Mouse (Mus musculus): ENCODE data around the gene Gm21293. TPM values are rescaled to one million over a fixed set of nuclear protein-coding genes. Genes with fewer than 3 reads are reported as not detected.
"Not testable (repeated sequence)": the region's sequence is repeated elsewhere in the genome, so short reads cannot be mapped to it uniquely, and the experiment has no call there.

Gene Gm21293
- polyA plus RNA-seq (2015; fragmentation: Nextera tagmentation; extraction: Ambion mirVana), result not detected in 2 replicates

DNA sequence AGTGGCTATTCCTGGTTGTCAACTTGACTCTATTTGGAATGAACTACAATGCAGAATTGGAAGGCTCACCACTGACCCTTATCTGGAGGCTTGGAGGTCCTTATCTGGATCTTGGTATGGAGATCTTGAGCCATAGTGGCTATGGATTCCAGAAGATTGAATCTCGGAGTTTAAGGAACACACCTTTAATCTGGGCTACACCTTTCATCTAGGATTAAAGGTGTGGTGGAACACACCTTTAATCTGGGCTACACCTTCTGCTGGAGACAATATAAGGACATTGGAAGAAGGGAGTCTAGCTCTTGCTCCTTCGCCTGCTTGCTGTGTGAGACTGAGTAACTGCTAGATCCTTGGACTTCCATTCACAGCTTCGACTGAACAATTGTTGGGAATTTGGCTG lies at the start of gene Gm21293:
Gene Gm21293 (plus strand): TSS at position 301 of the 400 bp plus-strand sequence.
- not testable (repeated sequence) for H3K4me1 ChIP-seq; H3K36me3 ChIP-seq; H3K9me3 ChIP-seq; H3K27ac ChIP-seq; H3K4me3 ChIP-seq (replicated peaks); H3K9ac ChIP-seq; H3K4me2 ChIP-seq; ATAC-seq (ENCODE audit: insufficient read depth, low FRiP score, low read depth); H3K27me3 ChIP-seq (replicated peaks)
- no CpG with 5 or more reads among the region's 3 CpGs for WGBS

DNA sequence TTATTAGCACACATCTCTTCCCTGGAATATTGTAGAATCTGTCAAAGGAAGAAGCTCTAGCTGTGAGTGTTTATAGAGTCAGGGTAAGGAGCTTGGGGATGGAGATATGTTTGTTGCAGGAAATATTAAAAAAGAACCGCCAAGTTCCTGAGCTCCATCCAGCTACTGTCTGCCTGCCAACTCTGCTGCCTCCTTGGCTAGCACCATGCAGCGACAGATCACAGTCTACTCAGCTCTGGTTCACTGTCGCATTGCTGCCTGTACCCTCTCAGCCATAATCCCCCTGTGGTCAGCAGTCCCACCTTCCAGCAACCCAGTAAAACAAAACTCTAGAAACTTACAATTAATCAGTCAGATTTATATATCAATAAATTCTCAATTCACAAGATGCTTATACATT lies 32.7 kb upstream of the Gm21293 start:
- Histone ChIP-seq H3K4me2 (no peak overlapping the region), H3K27ac (no peak overlapping the region), H3K4me1 (no peaks in the 10 kb centered on the region), H3K36me3 (no peaks in the 10 kb centered on the region), H3K9ac (no peak overlapping the region), H3K4me3 (replicated peaks) (no peak overlapping the region), H3K9me3 (no peaks in the 10 kb centered on the region), H3K27me3 (replicated peaks) (no peaks in the 10 kb centered on the region)
- no peak for ATAC-seq (ENCODE audit: insufficient read depth, low FRiP score, low read depth)
- WGBS, result 70% methylated on average over 3 of the region's 3 CpGs

DNA sequence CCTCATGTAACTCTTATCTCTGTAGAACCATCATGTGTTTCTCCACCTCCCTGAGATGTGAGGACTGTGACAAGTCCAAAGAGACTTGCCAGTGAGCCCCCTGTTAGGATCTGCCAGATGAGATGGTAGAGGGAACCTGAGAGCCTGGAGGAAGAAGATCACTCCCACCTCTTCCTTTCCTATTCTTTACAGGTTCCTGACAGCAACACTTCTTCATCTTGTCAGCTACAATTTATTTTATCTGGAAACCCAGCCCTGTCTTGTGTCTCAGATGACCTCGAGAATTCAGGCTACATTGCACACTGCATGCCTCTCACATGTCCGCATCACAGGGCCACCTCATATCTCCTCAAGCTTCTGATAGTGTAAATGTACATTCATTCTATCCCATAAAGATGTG lies 24.5 kb upstream of the Gm21293 start:
- no peak for ATAC-seq (ENCODE audit: insufficient read depth, low FRiP score, low read depth)
- no peaks in the 10 kb centered on the region for H3K9me3 ChIP-seq

DNA sequence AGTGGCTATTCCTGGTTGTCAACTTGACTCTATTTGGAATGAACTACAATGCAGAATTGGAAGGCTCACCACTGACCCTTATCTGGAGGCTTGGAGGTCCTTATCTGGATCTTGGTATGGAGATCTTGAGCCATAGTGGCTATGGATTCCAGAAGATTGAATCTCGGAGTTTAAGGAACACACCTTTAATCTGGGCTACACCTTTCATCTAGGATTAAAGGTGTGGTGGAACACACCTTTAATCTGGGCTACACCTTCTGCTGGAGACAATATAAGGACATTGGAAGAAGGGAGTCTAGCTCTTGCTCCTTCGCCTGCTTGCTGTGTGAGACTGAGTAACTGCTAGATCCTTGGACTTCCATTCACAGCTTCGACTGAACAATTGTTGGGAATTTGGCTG lies 8.4 kb downstream of the Gm21293 start, which contains the start of gene Gm6763:
Gene Gm6763 (plus strand): TSS at position 301 of the 400 bp plus-strand sequence.
- H3K4me3 ChIP-seq (replicated peaks); H3K36me3 ChIP-seq; H3K27ac ChIP-seq; H3K4me1 ChIP-seq; H3K9ac ChIP-seq; H3K9me3 ChIP-seq; ATAC-seq (ENCODE audit: insufficient read depth, low FRiP score, low read depth); H3K27me3 ChIP-seq (replicated peaks); H3K4me2 ChIP-seq: not testable (repeated sequence)
- WGBS, result no CpG with 5 or more reads among the region's 3 CpGs

More for the DNA sequence above, 24.5 kb upstream of the Gm21293 start:
- Histone ChIP-seq H3K27me3 (replicated peaks) (no peaks in the 10 kb centered on the region), H3K4me3 (replicated peaks) (no peak overlapping the region), H3K36me3 (no peaks in the 10 kb centered on the region), H3K4me1 (no peaks in the 10 kb centered on the region), H3K4me2 (no peak overlapping the region), H3K27ac (no peak overlapping the region), H3K9ac (no peak overlapping the region)
- 56% methylated on average over 2 of the region's 2 CpGs for WGBS

DNA sequence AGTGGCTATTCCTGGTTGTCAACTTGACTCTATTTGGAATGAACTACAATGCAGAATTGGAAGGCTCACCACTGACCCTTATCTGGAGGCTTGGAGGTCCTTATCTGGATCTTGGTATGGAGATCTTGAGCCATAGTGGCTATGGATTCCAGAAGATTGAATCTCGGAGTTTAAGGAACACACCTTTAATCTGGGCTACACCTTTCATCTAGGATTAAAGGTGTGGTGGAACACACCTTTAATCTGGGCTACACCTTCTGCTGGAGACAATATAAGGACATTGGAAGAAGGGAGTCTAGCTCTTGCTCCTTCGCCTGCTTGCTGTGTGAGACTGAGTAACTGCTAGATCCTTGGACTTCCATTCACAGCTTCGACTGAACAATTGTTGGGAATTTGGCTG lies 16.9 kb downstream of the Gm21293 start, which contains the start of gene Gm8764:
Gene Gm8764 (plus strand): TSS at position 301 of the 400 bp plus-strand sequence.
- not testable (repeated sequence) for H3K27me3 ChIP-seq (replicated peaks); H3K4me2 ChIP-seq; H3K36me3 ChIP-seq; ATAC-seq (ENCODE audit: insufficient read depth, low FRiP score, low read depth); H3K4me1 ChIP-seq; H3K9me3 ChIP-seq; H3K4me3 ChIP-seq (replicated peaks); H3K27ac ChIP-seq; H3K9ac ChIP-seq
- WGBS, result no CpG with 5 or more reads among the region's 3 CpGs

DNA sequence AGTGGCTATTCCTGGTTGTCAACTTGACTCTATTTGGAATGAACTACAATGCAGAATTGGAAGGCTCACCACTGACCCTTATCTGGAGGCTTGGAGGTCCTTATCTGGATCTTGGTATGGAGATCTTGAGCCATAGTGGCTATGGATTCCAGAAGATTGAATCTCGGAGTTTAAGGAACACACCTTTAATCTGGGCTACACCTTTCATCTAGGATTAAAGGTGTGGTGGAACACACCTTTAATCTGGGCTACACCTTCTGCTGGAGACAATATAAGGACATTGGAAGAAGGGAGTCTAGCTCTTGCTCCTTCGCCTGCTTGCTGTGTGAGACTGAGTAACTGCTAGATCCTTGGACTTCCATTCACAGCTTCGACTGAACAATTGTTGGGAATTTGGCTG lies 25.4 kb downstream of the Gm21293 start, which contains the start of gene Gm21304:
Gene Gm21304 (plus strand): TSS at position 301 of the 400 bp plus-strand sequence.
- not testable (repeated sequence) for H3K9me3 ChIP-seq; H3K36me3 ChIP-seq; H3K4me2 ChIP-seq; H3K27me3 ChIP-seq (replicated peaks); ATAC-seq (ENCODE audit: insufficient read depth, low FRiP score, low read depth); H3K9ac ChIP-seq; H3K4me3 ChIP-seq (replicated peaks); H3K27ac ChIP-seq; H3K4me1 ChIP-seq
- no CpG with 5 or more reads among the region's 3 CpGs for WGBS

DNA sequence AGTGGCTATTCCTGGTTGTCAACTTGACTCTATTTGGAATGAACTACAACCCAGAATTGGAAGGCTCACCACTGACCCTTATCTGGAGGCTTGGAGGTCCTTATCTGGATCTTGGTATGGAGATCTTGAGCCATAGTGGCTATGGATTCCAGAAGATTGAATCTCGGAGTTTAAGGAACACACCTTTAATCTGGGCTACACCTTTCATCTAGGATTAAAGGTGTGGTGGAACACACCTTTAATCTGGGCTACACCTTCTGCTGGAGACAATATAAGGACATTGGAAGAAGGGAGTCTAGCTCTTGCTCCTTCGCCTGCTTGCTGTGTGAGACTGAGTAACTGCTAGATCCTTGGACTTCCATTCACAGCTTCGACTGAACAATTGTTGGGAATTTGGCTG lies 33.9 kb downstream of the Gm21293 start, which contains the start of gene Gm21312:
Gene Gm21312 (plus strand): TSS at position 301 of the 400 bp plus-strand sequence.
- H3K9me3 ChIP-seq; H3K27ac ChIP-seq; H3K27me3 ChIP-seq (replicated peaks); H3K4me3 ChIP-seq (replicated peaks); H3K9ac ChIP-seq; ATAC-seq (ENCODE audit: insufficient read depth, low FRiP score, low read depth); H3K4me1 ChIP-seq; H3K36me3 ChIP-seq; H3K4me2 ChIP-seq: not testable (repeated sequence)
- WGBS, result no CpG with 5 or more reads among the region's 3 CpGs

DNA sequence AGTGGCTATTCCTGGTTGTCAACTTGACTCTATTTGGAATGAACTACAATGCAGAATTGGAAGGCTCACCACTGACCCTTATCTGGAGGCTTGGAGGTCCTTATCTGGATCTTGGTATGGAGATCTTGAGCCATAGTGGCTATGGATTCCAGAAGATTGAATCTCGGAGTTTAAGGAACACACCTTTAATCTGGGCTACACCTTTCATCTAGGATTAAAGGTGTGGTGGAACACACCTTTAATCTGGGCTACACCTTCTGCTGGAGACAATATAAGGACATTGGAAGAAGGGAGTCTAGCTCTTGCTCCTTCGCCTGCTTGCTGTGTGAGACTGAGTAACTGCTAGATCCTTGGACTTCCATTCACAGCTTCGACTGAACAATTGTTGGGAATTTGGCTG lies 42.4 kb downstream of the Gm21293 start, which contains the start of gene Gm20765:
Gene Gm20765 (plus strand): TSS at position 301 of the 400 bp plus-strand sequence.
- H3K27me3 ChIP-seq (replicated peaks); H3K4me3 ChIP-seq (replicated peaks); H3K4me1 ChIP-seq; H3K4me2 ChIP-seq; H3K9me3 ChIP-seq; H3K9ac ChIP-seq; H3K27ac ChIP-seq; H3K36me3 ChIP-seq; ATAC-seq (ENCODE audit: insufficient read depth, low FRiP score, low read depth): not testable (repeated sequence)
- no CpG with 5 or more reads among the region's 3 CpGs for WGBS

DNA sequence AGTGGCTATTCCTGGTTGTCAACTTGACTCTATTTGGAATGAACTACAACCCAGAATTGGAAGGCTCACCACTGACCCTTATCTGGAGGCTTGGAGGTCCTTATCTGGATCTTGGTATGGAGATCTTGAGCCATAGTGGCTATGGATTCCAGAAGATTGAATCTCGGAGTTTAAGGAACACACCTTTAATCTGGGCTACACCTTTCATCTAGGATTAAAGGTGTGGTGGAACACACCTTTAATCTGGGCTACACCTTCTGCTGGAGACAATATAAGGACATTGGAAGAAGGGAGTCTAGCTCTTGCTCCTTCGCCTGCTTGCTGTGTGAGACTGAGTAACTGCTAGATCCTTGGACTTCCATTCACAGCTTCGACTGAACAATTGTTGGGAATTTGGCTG lies 51.0 kb downstream of the Gm21293 start, which contains the start of gene Gm4340:
Gene Gm4340 (plus strand): TSS at position 301 of the 400 bp plus-strand sequence.
- not testable (repeated sequence) for ATAC-seq (ENCODE audit: insufficient read depth, low FRiP score, low read depth); H3K27me3 ChIP-seq (replicated peaks); H3K4me2 ChIP-seq; H3K9me3 ChIP-seq; H3K4me1 ChIP-seq; H3K36me3 ChIP-seq; H3K4me3 ChIP-seq (replicated peaks); H3K27ac ChIP-seq; H3K9ac ChIP-seq
- no CpG with 5 or more reads among the region's 3 CpGs for whole genome bisulfite sequencing

Other genes with a start within 250 kb of the Gm21293 start
- not detected in 2 replicates for gene Gm6763, start 8.5 kb downstream of the Gm21293 start, polyA plus RNA-seq (2015; fragmentation: Nextera tagmentation; extraction: Ambion mirVana)
- gene Gm8764, start 17.0 kb downstream of the Gm21293 start, polyA plus RNA-seq (2015; fragmentation: Nextera tagmentation; extraction: Ambion mirVana), result not detected in 2 replicates
- gene Gm21304, start 25.5 kb downstream of the Gm21293 start, polyA plus RNA-seq (2015; fragmentation: Nextera tagmentation; extraction: Ambion mirVana), result not detected in 2 replicates
- not detected in 2 replicates for gene Gm21312, start 34.0 kb downstream of the Gm21293 start, polyA plus RNA-seq (2015; fragmentation: Nextera tagmentation; extraction: Ambion mirVana)
- not detected in 2 replicates for gene Gm20765, start 42.5 kb downstream of the Gm21293 start, polyA plus RNA-seq (2015; fragmentation: Nextera tagmentation; extraction: Ambion mirVana)
- gene Gm4340, start 51.1 kb downstream of the Gm21293 start, polyA plus RNA-seq (2015; fragmentation: Nextera tagmentation; extraction: Ambion mirVana), result not detected in 2 replicates